Mouse (Mus musculus): ENCODE data around the gene Mef2d.

Mef2d gene

DNA sequence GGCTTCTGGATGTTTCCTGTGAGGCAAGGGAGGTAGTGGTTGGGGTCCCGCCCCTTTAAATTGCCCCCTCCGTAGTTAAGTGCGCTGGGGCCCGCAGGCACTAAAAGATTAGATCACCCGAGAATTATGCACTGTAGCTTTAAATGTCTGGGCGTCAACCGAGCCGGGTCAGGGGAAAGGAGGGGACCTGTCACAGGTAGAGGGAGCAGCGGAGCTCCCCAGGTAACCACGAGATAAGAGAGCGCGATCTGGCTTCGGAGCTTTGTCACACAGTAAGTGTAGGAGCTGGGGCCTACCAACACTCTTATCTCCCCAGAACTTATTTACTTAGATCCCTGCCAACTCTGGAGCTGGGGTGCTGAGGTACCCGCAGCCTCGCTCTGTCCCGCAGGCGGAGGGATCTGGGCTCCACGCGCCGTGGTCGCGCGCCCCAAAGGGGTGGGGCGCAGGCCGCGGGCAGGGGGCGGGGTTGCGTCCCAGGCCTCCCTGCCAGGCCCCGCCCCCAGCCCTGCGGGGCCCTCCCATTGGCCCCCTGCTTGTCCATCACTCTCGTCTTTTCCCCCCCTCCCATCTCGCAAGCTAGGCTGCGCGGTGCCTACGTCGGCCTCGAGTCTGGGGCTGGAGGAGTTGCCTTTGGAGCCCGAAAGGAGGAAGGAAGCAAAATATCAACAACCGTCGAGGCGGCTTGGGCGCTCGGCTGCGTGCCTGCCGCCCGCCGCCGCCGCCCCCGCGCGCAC lies at the start of gene Mef2d:
Gene Mef2d, plus strand, starts transcription at position 586 of the 737 bp plus-strand sequence.
- peak; percentile 96 for DNase-seq (ENCODE audit: low spot score)

- DNase-seq (ENCODE audit: low spot score), result no peak
Observed at GRCm38 (mm10) chr3:88094126-88094525, 48.0 kb upstream of the Mef2d start.

DNA sequence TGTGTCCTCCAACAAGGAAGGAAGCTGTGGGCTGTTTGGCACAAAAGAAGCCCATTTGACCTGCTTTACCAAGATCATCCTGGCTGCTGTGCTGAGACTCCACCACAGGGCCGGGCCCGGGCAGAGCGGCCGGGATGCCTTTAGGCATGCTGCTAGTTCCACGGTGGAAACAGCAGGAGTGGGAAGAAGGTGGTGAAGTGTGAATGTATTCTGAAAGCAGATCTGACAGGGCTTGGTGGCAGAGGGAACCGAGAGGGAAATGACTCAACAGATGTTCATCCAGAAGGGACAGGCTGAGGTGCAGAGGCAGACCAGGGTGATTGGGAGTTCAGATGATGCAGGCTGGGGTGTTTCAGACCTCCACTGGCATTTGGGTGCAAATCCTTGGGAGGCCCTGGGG lies 44.5 kb upstream of the Mef2d start:
- DNase-seq (ENCODE audit: low spot score), result no peak

DNA sequence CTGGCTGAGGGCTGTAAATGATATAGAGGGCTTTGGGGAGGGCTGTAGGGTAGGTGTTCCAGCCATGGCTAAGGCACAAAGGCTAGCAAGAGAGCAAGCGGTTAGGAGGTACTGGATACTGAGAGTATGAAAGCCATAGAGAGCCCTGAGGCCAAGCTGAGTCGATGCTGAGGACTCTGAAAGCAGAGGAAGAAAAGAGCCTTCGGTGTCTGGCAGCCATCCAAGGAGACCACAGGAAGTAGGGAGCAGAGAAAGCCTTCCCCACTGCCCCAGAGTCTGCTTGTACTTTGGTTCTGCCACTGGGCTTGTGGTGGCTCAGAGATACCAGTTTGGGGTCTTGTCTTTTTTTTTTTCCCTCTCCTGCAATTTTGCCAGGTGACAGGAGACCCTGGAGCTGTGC lies 41.9 kb upstream of the Mef2d start:
- no peak for DNase-seq (ENCODE audit: low spot score)

DNA sequence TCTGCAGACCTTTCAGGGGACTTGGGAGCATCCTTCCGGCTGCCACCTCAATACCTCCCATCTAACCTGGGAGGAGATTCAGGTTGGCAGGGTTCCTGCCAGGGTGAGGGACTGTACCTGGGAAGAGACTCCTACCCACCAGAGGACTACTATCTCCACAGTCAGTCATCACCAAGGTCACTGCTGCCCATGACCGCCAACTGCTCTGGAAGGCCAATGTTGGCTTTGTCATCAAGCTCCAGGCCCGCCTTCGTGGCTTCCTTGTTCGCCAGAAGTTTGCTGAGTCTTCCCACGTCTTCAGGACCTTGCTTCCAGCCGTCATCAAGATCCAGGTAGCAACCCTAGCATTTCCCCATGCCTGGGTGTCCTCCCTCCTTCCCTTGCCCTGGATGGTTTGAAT lies 40.4 kb upstream of the Mef2d start:
- DNase-seq (ENCODE audit: low spot score), result no peak

DNA sequence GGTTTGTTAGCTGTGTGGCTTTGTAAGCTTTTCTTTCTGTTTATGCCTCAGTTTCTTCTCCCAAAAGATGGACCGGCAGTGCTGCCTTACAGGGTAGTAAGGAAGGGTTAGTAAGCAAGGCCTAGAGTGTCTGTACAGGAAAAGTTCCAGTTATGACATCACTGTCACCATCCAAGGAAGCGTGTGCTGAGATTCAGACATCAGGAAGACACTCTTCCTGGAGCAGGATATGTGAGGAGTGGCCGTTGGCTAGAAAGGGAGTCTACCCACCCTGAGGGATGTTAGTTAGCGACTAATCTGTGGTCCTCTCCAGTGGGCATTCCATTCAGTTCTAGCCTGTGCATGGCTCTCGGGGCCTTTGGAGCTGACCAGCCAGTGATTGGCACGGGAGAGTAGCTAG lies 40.0 kb upstream of the Mef2d start:
- DNase-seq (ENCODE audit: low spot score), result no peak

DNA sequence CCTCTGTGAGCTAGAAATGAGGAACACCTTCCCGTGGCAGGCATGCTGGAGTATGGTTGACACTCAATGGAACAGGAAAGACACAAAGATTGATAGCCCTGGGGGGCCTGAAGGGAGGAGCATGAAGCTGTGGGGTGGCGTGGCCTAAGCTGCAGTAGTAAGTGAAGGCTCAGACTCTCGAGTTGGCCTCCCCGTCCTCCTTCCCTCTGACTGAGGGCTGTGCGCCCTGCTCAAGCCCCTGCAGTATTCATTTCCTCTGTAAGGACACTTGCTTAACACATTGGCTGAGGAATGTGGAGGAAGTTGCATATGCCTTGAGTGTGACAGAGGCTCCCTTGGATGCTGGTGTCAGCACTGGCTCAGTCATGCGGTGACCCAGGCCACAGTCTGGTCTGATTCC lies 39.6 kb upstream of the Mef2d start:
- no peak for DNase-seq (ENCODE audit: low spot score)

- DNase-seq (ENCODE audit: low spot score), result no peak
Observed at GRCm38 (mm10) chr3:88106126-88106525, 36.0 kb upstream of the Mef2d start.

- no peak for DNase-seq (ENCODE audit: low spot score)
Observed at GRCm38 (mm10) chr3:88109126-88109525, 33.0 kb upstream of the Mef2d start.

GRCm38 (mm10) chr3:88114396-88114795 lies 27.8 kb upstream of the Mef2d start:
- no peak for DNase-seq (ENCODE audit: low spot score)

DNA sequence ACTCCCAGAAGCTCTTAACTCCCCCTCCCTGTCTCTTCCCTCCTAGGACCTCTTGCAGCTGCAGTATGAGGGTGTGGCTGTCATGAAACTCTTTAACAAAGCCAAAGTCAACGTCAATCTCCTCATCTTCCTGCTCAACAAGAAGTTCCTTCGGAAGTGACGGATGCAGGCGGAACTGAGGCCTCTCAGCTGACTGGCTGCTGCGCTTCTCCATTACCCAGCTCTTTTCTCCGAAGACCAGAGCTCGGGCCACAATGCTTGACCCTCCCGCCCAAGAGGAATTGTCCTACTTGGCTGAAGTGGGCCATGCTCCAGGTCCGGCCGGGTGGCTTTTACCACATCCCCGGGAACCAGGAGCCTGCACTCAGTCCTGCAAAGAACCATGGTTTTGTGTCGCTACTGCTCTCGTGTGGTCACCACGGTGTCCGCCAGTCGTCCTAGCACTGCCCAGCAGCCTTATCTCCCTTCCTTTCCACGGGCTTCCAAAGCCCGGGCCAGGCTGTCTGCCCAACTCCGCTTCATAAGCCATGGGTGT lies 22.0 kb upstream of the Mef2d start:
- no peak for DNase-seq (ENCODE audit: low spot score)

- no peak for DNase-seq (ENCODE audit: low spot score)
Observed at GRCm38 (mm10) chr3:88121164-88122131, 20.7 kb upstream of the Mef2d start.

GRCm38 (mm10) chr3:88125195-88125594 lies 17.0 kb upstream of the Mef2d start:
- no peak for DNase-seq (ENCODE audit: low spot score)

- no peak for DNase-seq (ENCODE audit: low spot score)
Observed at GRCm38 (mm10) chr3:88126181-88126580, 16.0 kb upstream of the Mef2d start.

DNA sequence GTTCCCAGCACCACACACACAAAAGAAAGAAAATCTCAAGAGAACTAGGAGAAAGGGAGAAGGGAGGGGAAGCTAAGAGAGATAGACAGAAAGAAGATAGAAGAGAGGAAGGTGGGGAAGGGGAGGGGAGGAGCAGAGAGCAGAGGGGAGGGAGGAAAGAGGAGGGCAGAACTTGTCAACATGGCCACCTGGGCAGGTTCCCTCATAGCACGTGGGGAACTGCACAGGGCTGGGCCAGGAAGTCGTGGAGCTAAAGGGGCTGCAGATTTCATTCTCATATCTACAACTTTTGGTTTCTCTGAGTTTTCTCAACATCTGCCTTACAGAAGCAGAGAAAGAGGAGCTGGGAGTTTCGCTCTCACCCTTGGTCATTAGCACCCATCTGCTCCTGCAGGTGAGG lies 14.5 kb upstream of the Mef2d start:
- no peak for DNase-seq (ENCODE audit: low spot score)

GRCm38 (mm10) chr3:88128056-88128455 lies 14.1 kb upstream of the Mef2d start:
- no peak for DNase-seq (ENCODE audit: low spot score)

- no peak for DNase-seq (ENCODE audit: low spot score)
Observed at GRCm38 (mm10) chr3:88129006-88129405, 13.2 kb upstream of the Mef2d start.

DNA sequence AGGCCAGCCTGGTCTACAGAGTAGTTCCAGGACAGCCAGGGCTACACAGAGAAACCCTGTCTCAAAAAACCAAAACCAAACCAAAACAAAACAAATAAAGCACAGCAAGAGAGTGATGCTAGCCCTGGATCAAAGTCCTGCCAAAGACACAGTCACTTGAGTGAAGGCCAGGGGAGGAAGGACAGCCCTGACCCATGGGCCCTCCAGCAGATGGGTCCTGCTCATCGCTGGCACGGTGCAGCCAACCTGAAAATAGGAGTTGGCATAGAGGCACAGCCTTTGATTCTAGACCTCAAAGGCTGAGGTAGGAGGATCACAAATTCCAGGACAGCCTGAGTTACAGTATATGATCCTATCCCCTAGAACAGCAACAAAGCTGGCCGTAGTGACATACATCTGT lies 11.1 kb upstream of the Mef2d start:
- DNase-seq (ENCODE audit: low spot score), result no peak

DNA sequence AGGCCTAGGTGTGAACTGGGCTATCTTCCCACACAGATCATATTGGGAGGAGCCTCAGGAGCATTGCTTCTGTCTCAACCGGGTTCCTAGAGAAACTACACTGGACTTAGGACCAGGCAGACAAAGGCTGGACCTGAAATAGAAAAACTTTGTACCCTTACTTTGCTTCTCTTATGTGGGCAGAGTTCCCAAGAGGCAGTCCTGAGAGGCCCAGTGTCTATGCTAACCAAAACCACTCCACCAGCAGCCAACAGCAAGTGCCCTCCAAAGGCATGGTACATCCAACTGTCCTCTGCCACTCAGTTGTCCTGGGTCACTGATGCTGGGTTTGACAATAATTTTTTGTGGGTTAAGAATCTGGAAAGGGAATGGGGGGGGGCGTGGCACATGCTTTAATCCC lies 9.7 kb upstream of the Mef2d start:
- no peak for DNase-seq (ENCODE audit: low spot score)

DNA sequence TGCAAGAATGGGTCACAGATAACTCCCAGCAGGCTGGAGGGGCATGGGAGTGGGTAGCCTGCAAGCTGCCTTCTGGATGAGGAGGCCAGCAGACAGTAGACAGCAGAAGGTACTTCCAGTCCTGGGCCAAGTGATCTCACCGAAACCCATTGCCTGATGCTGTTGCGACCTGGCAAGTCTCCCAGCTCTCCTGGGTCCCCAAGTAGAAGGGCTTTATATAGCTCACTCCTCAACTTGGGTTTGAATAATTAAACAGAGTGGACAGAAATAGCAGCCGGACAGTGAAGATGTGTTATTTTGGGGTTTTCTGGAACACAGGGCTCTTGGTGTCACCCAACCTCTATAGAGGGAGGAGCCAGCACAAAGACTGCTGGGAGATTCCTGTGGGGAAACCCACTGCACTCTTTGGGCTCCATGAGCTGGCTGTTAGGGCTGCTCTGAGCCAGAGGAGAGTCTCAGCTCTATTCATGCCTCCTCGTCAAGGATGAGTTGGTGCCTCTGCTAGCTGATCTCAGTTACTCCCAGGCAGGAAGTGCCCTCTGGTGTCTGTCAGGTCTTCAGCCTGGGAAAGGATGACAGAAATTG lies 8.9 kb upstream of the Mef2d start:
- no peak for DNase-seq (ENCODE audit: low spot score)

DNA sequence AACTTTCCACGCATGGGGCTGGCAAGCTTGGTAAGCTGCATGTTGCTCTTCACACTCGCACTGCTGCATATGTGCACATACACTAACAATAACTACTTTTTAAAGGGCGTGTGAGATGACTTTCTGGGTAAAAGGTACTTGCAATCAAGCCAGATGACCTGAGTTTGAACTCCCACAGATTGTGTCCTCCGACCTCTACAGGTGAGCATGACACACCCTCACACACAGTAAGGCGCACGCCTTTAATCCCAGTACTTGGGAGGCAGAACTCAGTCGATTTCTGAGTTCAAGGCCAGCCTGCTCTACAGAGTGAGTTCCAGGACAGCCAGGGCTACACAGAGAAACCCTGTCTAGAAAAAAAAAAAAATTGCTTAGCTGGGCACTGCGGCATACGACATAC lies 5.8 kb upstream of the Mef2d start:
- DNase-seq (ENCODE audit: low spot score), result no peak

GRCm38 (mm10) chr3:88136945-88137494 lies 5.2 kb upstream of the Mef2d start:
- no peak for DNase-seq (ENCODE audit: low spot score)

Measured in testis, postnatal 14 days (tissue).